ENCODE assay signal across 36 mouse cellular contexts in the genomic region with DNA sequence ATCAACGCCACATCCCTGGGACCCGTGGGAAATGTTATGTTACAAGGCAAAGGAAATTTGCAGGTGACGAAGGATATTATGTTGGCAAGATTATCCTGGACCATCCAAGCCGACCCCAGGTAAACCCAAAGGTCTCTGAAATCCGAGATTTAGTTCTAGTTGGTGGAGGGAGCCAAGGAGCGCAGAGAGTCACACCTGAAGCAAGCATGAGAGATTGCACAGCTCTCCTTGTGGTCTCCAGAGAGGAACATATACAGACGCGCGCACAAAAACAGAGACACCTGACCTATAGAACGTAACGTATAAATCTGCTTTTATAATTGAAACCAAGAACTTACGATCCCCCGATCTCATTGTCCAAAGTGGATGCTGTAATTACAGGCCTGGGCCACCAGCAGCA. TPM values are rescaled to one million over a fixed set of nuclear protein-coding genes. Genes with fewer than 3 reads are reported as not detected.
"Had no signal": no experiment of that assay in that cellular context is flagged by ENCODE, and none has a peak within 500 bp of the region (broad histone marks: within the 10 kb centered on the region; RNA-seq: fewer than 3 reads in every experiment).

No protein-coding gene starts in this region.

- H3K9ac ChIP-seq: embryonic facial prominence, embryonic 12.5 days; embryonic facial prominence, embryonic 13.5 days; embryonic facial prominence, embryonic 15.5 days; forebrain, embryonic 12.5 days; forebrain, embryonic 13.5 days; forebrain, embryonic 15.5 days; forebrain, postnatal 0 days had no signal

- H3K4me1 ChIP-seq: embryonic facial prominence, embryonic 13.5 days; forebrain, embryonic 12.5 days; forebrain, embryonic 13.5 days had no signal

- H3K9me3 ChIP-seq: embryonic facial prominence, embryonic 10.5 days; embryonic facial prominence, embryonic 12.5 days; embryonic facial prominence, embryonic 13.5 days; embryonic facial prominence, embryonic 15.5 days; forebrain, embryonic 10.5 days; forebrain, embryonic 12.5 days; forebrain, embryonic 13.5 days; forebrain, embryonic 15.5 days had no signal

- H3K4me2 ChIP-seq: embryonic facial prominence, embryonic 12.5 days; embryonic facial prominence, embryonic 13.5 days; embryonic facial prominence, embryonic 15.5 days; forebrain, embryonic 12.5 days; forebrain, embryonic 13.5 days; forebrain, embryonic 15.5 days had no signal

- DNase-seq: cerebellum, adult 2 months; cerebellum, adult 8-10 months; cerebellum, adult 9-10 months; cerebellum, adult 9-11 months; cerebellum, postnatal 10 days; cerebellum, postnatal 14 days; cerebellum, postnatal 25 days; cerebellum, postnatal 36 days; embryo, embryonic 11 days; forebrain, postnatal 0 days; gastrocnemius, adult 2 months; gastrocnemius, postnatal 10 days; gastrocnemius, postnatal 14 days; gastrocnemius, postnatal 25 days; gastrocnemius, postnatal 36 days; heart, adult 18-20 months; heart, adult 2 months had no signal

- H3K4me3 ChIP-seq: embryonic facial prominence, embryonic 10.5 days; embryonic facial prominence, embryonic 12.5 days; embryonic facial prominence, embryonic 13.5 days; embryonic facial prominence, embryonic 15.5 days; erythroblast, embryonic 14.5 days; forebrain, embryonic 10.5 days; forebrain, embryonic 12.5 days; forebrain, embryonic 13.5 days; forebrain, embryonic 15.5 days; gastrocnemius, adult 2 months; heart, adult 2 months had no signal

- ATAC-seq: forebrain, embryonic 13.5 days; forebrain, embryonic 14.5 days; forebrain, embryonic 15.5 days; forebrain, embryonic 16.5 days; forebrain, postnatal 0 days had no signal

- H3K36me3 ChIP-seq: forebrain, embryonic 15.5 days had no signal

- H3K27me3 ChIP-seq: embryonic facial prominence, embryonic 12.5 days; embryonic facial prominence, embryonic 13.5 days; embryonic facial prominence, embryonic 15.5 days; forebrain, embryonic 12.5 days; forebrain, embryonic 13.5 days; forebrain, embryonic 15.5 days had no signal

- H3K27ac ChIP-seq: embryonic facial prominence, embryonic 10.5 days; embryonic facial prominence, embryonic 12.5 days; embryonic facial prominence, embryonic 13.5 days; embryonic facial prominence, embryonic 15.5 days; forebrain, embryonic 10.5 days; forebrain, embryonic 12.5 days; forebrain, embryonic 13.5 days; forebrain, embryonic 15.5 days; gastrocnemius, adult 2 months; heart, adult 2 months had no signal

RNA-seq across cellular contexts. Expression of a gene that starts 51.4 kb away (rescaled TPM):
- total RNA-seq: common myeloid progenitor, adult 5-6 weeks; forebrain, postnatal 0 days; gastrocnemius, adult 18-20 months; gastrocnemius, adult 2 months; gastrocnemius, adult 8-10 months; gastrocnemius, postnatal 10 days; gastrocnemius, postnatal 14 days; gastrocnemius, postnatal 25 days; gastrocnemius, postnatal 36 days; gastrocnemius, postnatal 4 days; heart, adult 18-20 months; heart, adult 2 months; heart, adult 8-10 months had no signal
- polyA plus RNA-seq: cerebellum, adult 2 months; cortical plate, adult 2 months; forebrain, postnatal 0 days; frontal cortex, adult 2 months; gonadal fat pad, adult 2 months; heart, adult 2 months had no signal
